Mouse (Mus musculus) myocyte (in vitro differentiated cells): Measurements from ENCODE around the gene Sppl2b. TPM values are rescaled to one million over a fixed set of nuclear protein-coding genes. Genes with fewer than 3 reads are reported as not detected.

Experiments
- H3K27me3 ChIP-seq: one replicate; pipeline ENCODE4 v1.6.1; 2011; ENCODE audit not compliant: control insufficient read depth, insufficient read depth, insufficient read length
- H3K36me3 ChIP-seq: one replicate; pipeline ENCODE4 v1.6.1; 2011; ENCODE audit not compliant: control insufficient read depth, insufficient read depth
- H3K4me2 ChIP-seq: one replicate; pipeline ENCODE4 v1.6.1; 2011; ENCODE audit warnings: low read depth, control low read depth
- H3K4me3 ChIP-seq: one replicate; pipeline ENCODE4 v1.5.1; 2011; ENCODE audit warnings: mild to moderate bottlenecking, control low read depth, moderate library complexity
- H3K79me2 ChIP-seq: one replicate; pipeline ENCODE4 v1.6.1; 2011; ENCODE audit not compliant: control insufficient read depth, insufficient read depth
- H3ac ChIP-seq: one replicate; pipeline ENCODE4 v1.6.1; 2011; ENCODE audit not compliant: control insufficient read depth, insufficient read length
- CEBPB ChIP-seq: IDR thresholded peaks from 2 replicates; pipeline ENCODE4 v1.6.1; 2011; ENCODE audit warnings: mild to moderate bottlenecking, moderate library complexity; ENCODE audit not compliant: poor library complexity, insufficient read depth, severe bottlenecking
- E2F4 ChIP-seq: IDR thresholded peaks from one replicate; pipeline ENCODE4 v1.6.1; 2011; ENCODE audit warnings: mild to moderate bottlenecking, control low read depth, moderate library complexity; ENCODE audit not compliant: insufficient read depth
- MAX ChIP-seq: IDR thresholded peaks from one replicate; pipeline ENCODE4 v1.6.1; 2011; ENCODE audit warnings: low read depth, mild to moderate bottlenecking, control low read depth
- MYOD1 ChIP-seq, 3 experiments: IDR thresholded peaks; one replicate each; pipeline ENCODE4 v1.6.1; 2011; ENCODE audit warnings: control low read depth in 2 of 3, low read depth in 2 of 3, mild to moderate bottlenecking in 2 of 3, moderate library complexity in 1 of 3; ENCODE audit not compliant: insufficient read length in 2 of 3, control insufficient read depth in 1 of 3
- MYOG ChIP-seq, 3 experiments: IDR thresholded peaks; one replicate each; pipeline ENCODE4 v1.6.1; 2011; ENCODE audit warnings: control low read depth in 2 of 3, low read depth in 2 of 3, mild to moderate bottlenecking in 2 of 3; ENCODE audit not compliant: insufficient read length in 2 of 3, control insufficient read depth in 1 of 3, insufficient read depth in 1 of 3
- POLR2A ChIP-seq: IDR thresholded peaks from one replicate; pipeline ENCODE4 v1.6.1; 2011; ENCODE audit warnings: low read depth, mild to moderate bottlenecking, control low read depth, moderate library complexity; ENCODE audit not compliant: insufficient read length
- POLR2AphosphoS2 ChIP-seq: IDR thresholded peaks from one replicate; pipeline ENCODE4 v1.6.1; 2011; ENCODE audit warnings: low read depth, control low read depth; ENCODE audit not compliant: insufficient read length
- REST ChIP-seq: IDR thresholded peaks from one replicate; pipeline ENCODE4 v1.6.1; 2011; ENCODE audit warnings: mild to moderate bottlenecking, control low read depth, moderate library complexity; ENCODE audit not compliant: insufficient read depth, insufficient read length
- SRF ChIP-seq: IDR thresholded peaks from one replicate; pipeline ENCODE4 v1.6.1; 2011; ENCODE audit warnings: low read depth; ENCODE audit not compliant: control insufficient read depth, insufficient read length
- TCF12 ChIP-seq: IDR thresholded peaks from one replicate; pipeline ENCODE4 v1.6.1; 2011; ENCODE audit warnings: mild to moderate bottlenecking, control low read depth; ENCODE audit not compliant: poor library complexity, insufficient read depth, severe bottlenecking
- TCF3 ChIP-seq: IDR thresholded peaks from one replicate; pipeline ENCODE4 v1.6.1; 2011; ENCODE audit warnings: low read depth, control low read depth; ENCODE audit not compliant: insufficient read length
- USF1 ChIP-seq: IDR thresholded peaks from one replicate; pipeline ENCODE4 v1.6.1; 2011; ENCODE audit warnings: low read depth, mild to moderate bottlenecking, control low read depth, moderate library complexity
- polyA plus RNA-seq: library from polyadenylated mRNA; unstranded; fragments of >200 nt; fragmentation: generic; extraction: Trizol; gene quantifications from one replicate; pipeline ENCODE4 v1.2.1, GENCODE M21; 2012; ENCODE audit warnings: missing spikeins

Sppl2b gene
- polyA plus RNA-seq, 1 experiment: 31.0 TPM

GRCm38 (mm10) chr10:80874035-80874434 lies 19.0 kb downstream of the Sppl2b start:
- H3K4me3 ChIP-seq: no peak overlapping the region
- peaks cover 12% of the 10 kb centered on the region for H3K27me3 ChIP-seq
- no peak for TF ChIP-seq MAX
- TF ChIP-seq TCF12: no peak
- no peak for TF ChIP-seq CEBPB
- no peak for TF ChIP-seq E2F4
- TF ChIP-seq MYOG (IDR thresholded peaks at IDR 0.05; ENCODE audit: control insufficient read depth in 1 of 3, insufficient read depth in 1 of 3, insufficient read length in 2 of 3, low read depth in 2 of 3): no peak
- TF ChIP-seq SRF: no peak
- no peak for TF ChIP-seq USF1
- H3K79me2 ChIP-seq: no peaks in the 10 kb centered on the region
- no peak overlapping the region for H3K4me2 ChIP-seq
- no peaks in the 10 kb centered on the region for H3K36me3 ChIP-seq
- no peak overlapping the region for H3ac ChIP-seq

- H3ac ChIP-seq: no peak overlapping the region
- H3K4me2 ChIP-seq: no peak overlapping the region
- H3K36me3 ChIP-seq: no peaks in the 10 kb centered on the region
- no peaks in the 10 kb centered on the region for H3K79me2 ChIP-seq
- TF ChIP-seq MYOG (IDR thresholded peaks at IDR 0.05; ENCODE audit: control insufficient read depth in 1 of 3, insufficient read depth in 1 of 3, insufficient read length in 2 of 3, low read depth in 2 of 3): no peak
- no peak for TF ChIP-seq SRF
- no peak for TF ChIP-seq REST
- TF ChIP-seq E2F4: no peak
- no peak for TF ChIP-seq MAX
- no peak for TF ChIP-seq POLR2AphosphoS2
- TF ChIP-seq TCF3: no peak
- no peak for TF ChIP-seq CEBPB
- TF ChIP-seq POLR2A: no peak
- no peak for TF ChIP-seq MYOD1 (IDR thresholded peaks at IDR 0.05; ENCODE audit: control insufficient read depth in 1 of 3, insufficient read length in 2 of 3, low read depth in 2 of 3)
- no peak for TF ChIP-seq TCF12
- no peak for TF ChIP-seq USF1
- peaks cover 12% of the 10 kb centered on the region for H3K27me3 ChIP-seq
- no peak overlapping the region for H3K4me3 ChIP-seq
Observed at GRCm38 (mm10) chr10:80876028-80876427, 21.0 kb downstream of the Sppl2b start.

GRCm38 (mm10) chr10:80876594-80876993 lies 21.5 kb downstream of the Sppl2b start:
- Histone ChIP-seq H3ac (no peak overlapping the region), H3K79me2 (no peaks in the 10 kb centered on the region), H3K27me3 (peaks cover 10% of the 10 kb centered on the region), H3K36me3 (no peaks in the 10 kb centered on the region), H3K4me2 (no peak overlapping the region), H3K4me3 (no peak overlapping the region)
- TF ChIP-seq MAX (no peak), TCF3 (no peak), USF1 (no peak), CEBPB (no peak), POLR2A (no peak), POLR2AphosphoS2 (no peak), MYOD1 (IDR thresholded peaks at IDR 0.05; ENCODE audit: control insufficient read depth in 1 of 3, insufficient read length in 2 of 3, low read depth in 2 of 3) (no peak), E2F4 (no peak), MYOG (IDR thresholded peaks at IDR 0.05; ENCODE audit: control insufficient read depth in 1 of 3, insufficient read depth in 1 of 3, insufficient read length in 2 of 3, low read depth in 2 of 3) (no peak), TCF12 (no peak), SRF (no peak), REST (no peak)

- Histone ChIP-seq H3K27me3 (no peaks in the 10 kb centered on the region), H3K36me3 (no peaks in the 10 kb centered on the region), H3ac (no peak overlapping the region), H3K4me3 (no peak overlapping the region), H3K4me2 (no peak overlapping the region), H3K79me2 (no peaks in the 10 kb centered on the region)
- TF ChIP-seq CEBPB (no peak), MYOD1 (IDR thresholded peaks at IDR 0.05; ENCODE audit: control insufficient read depth in 1 of 3, insufficient read length in 2 of 3, low read depth in 2 of 3) (peak in 1 of 3 experiments; percentile 7), TCF12 (no peak), E2F4 (no peak), USF1 (peak; percentile 70), TCF3 (no peak), POLR2AphosphoS2 (no peak), MAX (peak; percentile 35), SRF (no peak), REST (no peak)
Observed at GRCm38 (mm10) chr10:80880131-80880641, 25.1 kb downstream of the Sppl2b start.

- no peaks in the 10 kb centered on the region for H3K27me3 ChIP-seq
- no peak overlapping the region for H3K4me2 ChIP-seq
- TF ChIP-seq POLR2A: no peak
- no peak for TF ChIP-seq E2F4
- no peak for TF ChIP-seq MYOD1 (IDR thresholded peaks at IDR 0.05; ENCODE audit: control insufficient read depth in 1 of 3, insufficient read length in 2 of 3, low read depth in 2 of 3)
- TF ChIP-seq TCF12: no peak
- no peak for TF ChIP-seq SRF
- no peak for TF ChIP-seq CEBPB
- TF ChIP-seq MAX: no peak
- no peak for TF ChIP-seq POLR2AphosphoS2
- no peak for TF ChIP-seq TCF3
- no peak overlapping the region for H3ac ChIP-seq
- H3K79me2 ChIP-seq: no peaks in the 10 kb centered on the region
- H3K36me3 ChIP-seq: no peaks in the 10 kb centered on the region
- H3K4me3 ChIP-seq: no peak overlapping the region
Observed at GRCm38 (mm10) chr10:80880901-80881300, 25.8 kb downstream of the Sppl2b start.
